Mouse (Mus musculus): ENCODE results near the gene Gm12830.
A peak's percentile ranks its signal among the peaks of the same experiment; 100 is the strongest.

Gene Gm12830

GRCm38 (mm10) chr4:114821567-114822192 is at the start of gene Gm12830:
TSS of gene Gm12830 (plus strand) at chr4:114821722.
- DNase-seq = peak; percentile 43

GRCm38 (mm10) chr4:114773316-114773715 is 48.2 kb upstream of the Gm12830 start:
- no peak for DNase-seq

- no peak for DNase-seq
These were observed 43.8 kb upstream of the Gm12830 start for GRCm38 (mm10) chr4:114777625-114778202.

GRCm38 (mm10) chr4:114778716-114779474 is 42.6 kb upstream of the Gm12830 start:
- DNase-seq = no peak

- DNase-seq = no peak
These were observed 42.1 kb upstream of the Gm12830 start for GRCm38 (mm10) chr4:114779475-114779757.

GRCm38 (mm10) chr4:114779758-114780546 is 41.6 kb upstream of the Gm12830 start:
- no peak for DNase-seq

- no peak for DNase-seq
These were observed 38.7 kb upstream of the Gm12830 start for GRCm38 (mm10) chr4:114782851-114783250.

- DNase-seq = no peak
These were observed 36.8 kb upstream of the Gm12830 start for GRCm38 (mm10) chr4:114784735-114785134.

GRCm38 (mm10) chr4:114788856-114789255 is 32.7 kb upstream of the Gm12830 start:
- DNase-seq = no peak

- DNase-seq = no peak
These were observed 29.9 kb upstream of the Gm12830 start for GRCm38 (mm10) chr4:114791650-114792049.

- no peak for DNase-seq
These were observed 27.7 kb upstream of the Gm12830 start for GRCm38 (mm10) chr4:114793836-114794235.

- no peak for DNase-seq
These were observed 24.1 kb upstream of the Gm12830 start for GRCm38 (mm10) chr4:114797254-114797914.

- no peak for DNase-seq
These were observed 23.4 kb upstream of the Gm12830 start for GRCm38 (mm10) chr4:114798041-114798624.

GRCm38 (mm10) chr4:114804096-114804495 is 17.4 kb upstream of the Gm12830 start:
- no peak for DNase-seq

- peak; percentile 16 for DNase-seq
These were observed 2.4 kb upstream of the Gm12830 start for GRCm38 (mm10) chr4:114818963-114819702.

- DNase-seq = no peak
These were observed 13.5 kb downstream of the Gm12830 start for GRCm38 (mm10) chr4:114834770-114835581.

GRCm38 (mm10) chr4:114841336-114841920 is 19.9 kb downstream of the Gm12830 start:
- DNase-seq = no peak

GRCm38 (mm10) chr4:114842376-114842960 is 20.9 kb downstream of the Gm12830 start:
- no peak for DNase-seq

GRCm38 (mm10) chr4:114843097-114843721 is 21.7 kb downstream of the Gm12830 start:
- DNase-seq = peak; percentile 19

GRCm38 (mm10) chr4:114844600-114844999 is 23.1 kb downstream of the Gm12830 start:
- DNase-seq = no peak
